Mouse (Mus musculus) ES-Bruce4 (cell line): ENCODE results near the gene Ccm2l.

ENCODE experiments used
- CTCF ChIP-seq: IDR thresholded peaks from one replicate; pipeline ENCODE4 v1.8.1; 2011; ENCODE audit warnings: low read depth, low read length
- EP300 ChIP-seq: IDR thresholded peaks from 2 replicates; pipeline ENCODE4 v1.6.1; 2011; ENCODE audit warnings: low read depth, low read length; ENCODE audit not compliant: insufficient read depth

DNA sequence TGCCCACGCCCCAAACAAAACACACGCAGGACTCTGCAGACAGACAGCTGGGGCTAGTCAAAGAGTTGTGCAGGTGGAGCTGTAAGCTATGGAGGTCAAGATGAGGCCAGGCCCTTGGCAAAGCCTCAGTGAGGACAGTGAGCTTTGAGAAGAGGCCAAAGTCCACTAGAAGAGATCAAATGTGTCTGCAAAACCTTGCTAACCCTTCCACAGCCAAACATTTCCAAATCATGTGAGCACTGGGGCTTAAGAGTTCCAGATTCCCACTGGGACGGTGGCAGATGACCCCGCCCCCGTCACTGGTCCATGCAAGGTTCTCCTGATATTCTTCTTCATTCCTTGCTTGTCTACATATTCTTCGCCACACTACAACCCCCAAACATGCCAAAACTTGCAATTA is 16.1 kb downstream of the Ccm2l start:
- no peak for TF ChIP-seq CTCF
- TF ChIP-seq EP300 = no peak
